Mouse (Mus musculus) hindbrain, embryonic 11.5 days (tissue): Measurements from ENCODE around the gene Sugp2. TPM values are rescaled to one million over a fixed set of nuclear protein-coding genes. Genes with fewer than 3 reads are reported as not detected.
A peak's percentile ranks its signal among the peaks of the same experiment; 100 is the strongest.

Experiments used
- ATAC-seq: fragments of 200-750 bp; cut with Nextera tagmentation; 2 replicates; pipeline ENCODE4 v1.8.0; 2017; ENCODE audit warnings: mild to moderate bottlenecking, moderate TSS enrichment, moderate library complexity; ENCODE audit not compliant: low FRiP score
- DNase-seq: peaks from one replicate; pipeline ENCODE4 v3.0.0-alpha.2; 2015; ENCODE audit warnings: low spot score
- H3K27ac ChIP-seq: fragments of 300-500 bp; sonication (generic); 2 replicates; pipeline ENCODE4 v1.5.1; 2014; ENCODE audit warnings: mild to moderate bottlenecking, low read depth, low read length
- H3K27me3 ChIP-seq: fragments of 300-500 bp; sonication (generic); 2 replicates; pipeline ENCODE4 v1.6.1; 2014; ENCODE audit warnings: mild to moderate bottlenecking, low read length, moderate library complexity, mixed read lengths; ENCODE audit not compliant: control insufficient read depth, insufficient read depth
- H3K36me3 ChIP-seq: fragments of 300-500 bp; sonication (generic); 2 replicates; pipeline ENCODE4 v1.6.1; 2014; ENCODE audit warnings: mild to moderate bottlenecking, low read length, moderate library complexity, mixed read lengths; ENCODE audit not compliant: control insufficient read depth, insufficient read depth
- H3K4me1 ChIP-seq: fragments of 300-500 bp; sonication (generic); replicated peaks from 2 replicates; pipeline ENCODE4 v1.6.1; 2014; ENCODE audit warnings: low read length, mixed read lengths; ENCODE audit not compliant: control insufficient read depth, insufficient read depth
- H3K4me2 ChIP-seq: fragments of 300-500 bp; sonication (generic); replicated peaks from 2 replicates; pipeline ENCODE4 v1.6.1; 2014; ENCODE audit warnings: mild to moderate bottlenecking, low read depth, low read length
- H3K4me3 ChIP-seq: fragments of 300-500 bp; sonication (generic); 2 replicates; pipeline ENCODE4 v1.5.1; 2014; ENCODE audit warnings: low read depth, low read length
- H3K9ac ChIP-seq: fragments of 300-500 bp; sonication (generic); 2 replicates; pipeline ENCODE4 v1.6.1; 2014; ENCODE audit warnings: low read depth, low read length
- H3K9me3 ChIP-seq: fragments of 300-500 bp; sonication (generic); 2 replicates; pipeline ENCODE4 v1.6.1; 2016; ENCODE audit warnings: low read length; ENCODE audit not compliant: control insufficient read depth
- WGBS: fragments of 180-500 bp; shearing (Covaris S2); extraction: QIAGEN DNeasy Blood & Tissue Kit; methylation state at CpG from one replicate; pipeline ENCODE4 v1.1.7; 2014; 5-methylcytosine and 5-hydroxymethylcytosine counted together
- polyA plus RNA-seq: library from polyadenylated mRNA; unstranded; fragments of >200 nt; fragmentation: Nextera tagmentation; extraction: Ambion mirVana; gene quantifications from 2 replicates; pipeline ENCODE4 v1.2.1, GENCODE M21; 2014

The Sugp2 gene
- polyA plus RNA-seq, 1 experiment from 2014 or later = 46.8 TPM

DNA sequence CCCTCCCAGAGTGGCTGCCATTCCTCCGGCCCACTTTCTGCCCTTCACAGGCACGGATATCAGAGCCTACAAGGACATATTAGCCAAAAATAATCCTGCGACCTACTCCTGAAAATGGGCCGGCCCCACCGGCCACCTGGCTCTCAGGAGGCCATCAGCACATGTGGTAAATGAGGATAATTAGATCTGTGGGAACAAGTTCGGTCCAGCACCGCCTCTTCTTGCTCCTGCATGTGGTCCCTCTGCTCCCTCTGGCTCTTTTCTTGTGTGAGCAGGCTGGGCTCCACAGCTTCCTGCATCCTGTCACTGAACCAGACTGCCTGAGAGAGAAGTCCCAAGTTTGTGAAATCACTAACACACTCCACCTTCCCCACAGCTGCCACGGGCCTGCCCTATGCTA, 45.2 kb downstream of the Sugp2 start:
- no peak for ATAC-seq
- no peak overlapping the region for H3K9ac ChIP-seq
- H3K27me3 ChIP-seq = no peaks in the 10 kb centered on the region
- 70% methylated on average over 8 of the region's 8 CpGs for WGBS
- no peaks in the 10 kb centered on the region for H3K36me3 ChIP-seq
- H3K4me1 ChIP-seq = 0 out of 2 replicates have a peak, but pooled peaks cover under 1% of the 10 kb centered on the region
- H3K4me2 ChIP-seq = no peak overlapping the region
- no peak for DNase-seq
- no peaks in the 10 kb centered on the region for H3K9me3 ChIP-seq
- H3K27ac ChIP-seq = no peak overlapping the region
- H3K4me3 ChIP-seq = no peak overlapping the region

DNA sequence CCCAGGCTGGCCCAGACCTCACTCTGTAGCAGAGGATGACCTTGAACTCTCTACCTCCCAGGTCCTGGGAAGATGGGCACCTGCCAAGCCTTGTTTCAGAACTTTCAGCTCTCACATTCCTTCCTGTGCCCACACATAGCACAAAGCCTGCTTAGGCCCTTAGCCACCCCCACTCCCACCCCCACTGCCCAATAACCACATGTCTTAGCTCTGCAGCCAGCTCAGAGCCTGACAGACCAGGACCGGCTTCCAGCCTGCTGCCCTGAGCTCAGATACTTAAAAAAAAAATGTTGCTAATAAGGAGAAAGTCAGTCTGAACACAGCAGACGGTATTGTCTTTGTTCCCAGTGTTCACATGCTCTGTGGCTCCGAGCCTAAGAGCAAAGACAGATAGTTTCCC, 47.0 kb downstream of the Sugp2 start:
- no peak for ATAC-seq
- Histone ChIP-seq H3K9me3 (no peaks in the 10 kb centered on the region), H3K27me3 (no peaks in the 10 kb centered on the region), H3K4me1 (peaks cover 5% of the 10 kb centered on the region; the same call in 1 of the 2 replicates), H3K4me3 (no peak overlapping the region), H3K36me3 (peaks cover 3% of the 10 kb centered on the region), H3K27ac (no peak overlapping the region), H3K4me2 (no peak overlapping the region), H3K9ac (no peak overlapping the region)
- DNase-seq = no peak
- WGBS = 51% methylated on average over 3 of the region's 3 CpGs

GRCm38 (mm10) chr8:70282603-70283135, 48.6 kb downstream of the Sugp2 start, which contains the start of gene Homer3:
Homer3 (plus strand) TSS chr8:70282827.
- ATAC-seq (peak; percentile 90), DNase-seq (peak; percentile 94)
- Histone ChIP-seq H3K27ac (peak within 1 kb of the TSS; percentile 68; the same call in 1 of the 2 replicates), H3K9ac (peak within 1 kb of the TSS; percentile 98), H3K4me2 (peak within 1 kb of the TSS; percentile 83), H3K4me1 (peaks cover 5% of the 10 kb centered on the region; the same call in 1 of the 2 replicates), H3K9me3 (no peaks in the 10 kb centered on the region), H3K4me3 (peak within 1 kb of the TSS; percentile 91), H3K27me3 (no peaks in the 10 kb centered on the region), H3K36me3 (peaks cover 13% of the 10 kb centered on the region)
- 1% methylated on average over 33 of the region's 36 CpGs for WGBS

GRCm38 (mm10) chr8:70283136-70284077, 49.4 kb downstream of the Sugp2 start:
- Histone ChIP-seq H3K4me3 (peak overlapping the region; percentile 91), H3K9me3 (no peaks in the 10 kb centered on the region), H3K36me3 (peaks cover 15% of the 10 kb centered on the region), H3K4me1 (peaks cover 5% of the 10 kb centered on the region; the same call in 1 of the 2 replicates), H3K27me3 (no peaks in the 10 kb centered on the region), H3K4me2 (peak overlapping the region; percentile 83), H3K9ac (peak overlapping the region; percentile 98), H3K27ac (peak overlapping the region; percentile 68; the same call in 1 of the 2 replicates)
- DNase-seq = peak; percentile 54
- WGBS = under 1% methylated on average over 52 of the region's 55 CpGs
- peak; percentile 74 for ATAC-seq

- H3K27me3 ChIP-seq = no peaks in the 10 kb centered on the region
- peaks cover 15% of the 10 kb centered on the region for H3K36me3 ChIP-seq
- peak overlapping the region; percentile 12; the same call in 1 of the 2 replicates for H3K4me3 ChIP-seq
- peaks cover 5% of the 10 kb centered on the region; the same call in 1 of the 2 replicates for H3K4me1 ChIP-seq
- H3K9me3 ChIP-seq = no peaks in the 10 kb centered on the region
- H3K9ac ChIP-seq = no peak overlapping the region
- ATAC-seq (no peak), DNase-seq (no peak)
- peak overlapping the region; percentile 83; the same call in 1 of the 2 replicates for H3K4me2 ChIP-seq
- WGBS = 78% methylated on average over 5 of the region's 5 CpGs
- no peak overlapping the region for H3K27ac ChIP-seq
These were observed 50.4 kb downstream of the Sugp2 start for GRCm38 (mm10) chr8:70284421-70284820.

- Histone ChIP-seq H3K4me2 (no peak overlapping the region), H3K27ac (no peak overlapping the region), H3K27me3 (no peaks in the 10 kb centered on the region), H3K4me3 (no peak overlapping the region), H3K4me1 (peaks cover 5% of the 10 kb centered on the region; the same call in 1 of the 2 replicates), H3K9ac (no peak overlapping the region), H3K36me3 (peaks cover 15% of the 10 kb centered on the region), H3K9me3 (no peaks in the 10 kb centered on the region)
- WGBS = 97% methylated on average over 15 of the region's 15 CpGs
- no peak for DNase-seq
- no peak for ATAC-seq
These were observed 51.3 kb downstream of the Sugp2 start for GRCm38 (mm10) chr8:70285304-70285703.

DNA sequence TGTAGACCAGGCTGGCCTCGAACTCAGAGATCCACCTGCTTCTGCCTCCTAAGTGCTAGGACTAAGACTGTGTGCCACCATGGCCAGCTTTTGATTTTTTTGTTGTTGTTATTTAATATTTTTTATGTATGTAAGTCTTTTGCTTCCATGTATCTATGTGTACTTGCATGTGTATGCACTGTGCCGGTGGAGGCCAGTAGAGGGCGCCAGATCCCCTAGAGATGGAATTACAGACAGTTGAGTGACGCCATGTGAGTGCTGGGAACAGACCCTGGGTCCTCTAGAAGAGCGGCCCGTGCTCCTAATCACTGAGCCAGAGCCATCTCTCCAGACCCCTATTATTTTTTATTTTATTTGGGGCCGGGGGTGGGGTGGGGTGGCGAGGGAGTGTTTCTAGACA, 52.7 kb downstream of the Sugp2 start:
- H3K4me1 ChIP-seq = peaks cover 5% of the 10 kb centered on the region; the same call in 1 of the 2 replicates
- no peak for DNase-seq

GRCm38 (mm10) chr8:70293988-70294405, 60.0 kb downstream of the Sugp2 start:
- Histone ChIP-seq H3K27ac (no peak overlapping the region), H3K9ac (no peak overlapping the region), H3K9me3 (no peaks in the 10 kb centered on the region), H3K27me3 (no peaks in the 10 kb centered on the region), H3K4me1 (no peaks in the 10 kb centered on the region), H3K36me3 (peaks cover 15% of the 10 kb centered on the region), H3K4me3 (no peak overlapping the region), H3K4me2 (no peak overlapping the region)
- 81% methylated on average over 5 of the region's 5 CpGs for WGBS
- no peak for ATAC-seq
- no peak for DNase-seq

More for the DNA sequence above, 52.7 kb downstream of the Sugp2 start:
- Histone ChIP-seq H3K27me3 (no peaks in the 10 kb centered on the region), H3K36me3 (peaks cover 15% of the 10 kb centered on the region), H3K9ac (no peak overlapping the region), H3K27ac (no peak overlapping the region), H3K9me3 (no peaks in the 10 kb centered on the region), H3K4me2 (no peak overlapping the region), H3K4me3 (no peak overlapping the region)
- ATAC-seq = no peak
- WGBS = 87% methylated on average over 8 of the region's 8 CpGs
